Mouse (Mus musculus) forebrain, embryonic 14.5 days (tissue): ENCODE measurements around the gene Hoxa13. TPM values are rescaled to one million over a fixed set of nuclear protein-coding genes. Genes with fewer than 3 reads are reported as not detected.

ENCODE experiments used
- ATAC-seq: fragments of 200-750 bp; cut with Nextera tagmentation; 2 replicates; pipeline ENCODE4 v1.8.0; 2017; ENCODE audit warnings: mild to moderate bottlenecking, moderate library complexity
- DNase-seq: peaks from one replicate; pipeline ENCODE4 v3.0.0-alpha.2; 2015; ENCODE audit warnings: low spot score
- H3K27ac ChIP-seq: fragments of 300-500 bp; sonication (generic); 2 replicates; pipeline ENCODE4 v1.5.1; 2014; ENCODE audit warnings: low read depth, mild to moderate bottlenecking, control low read depth, low read length, moderate library complexity
- H3K27me3 ChIP-seq: fragments of 300-500 bp; sonication (generic); replicated peaks from 2 replicates; pipeline ENCODE4 v1.6.1; 2014; ENCODE audit warnings: low read length, control low read depth, mixed read lengths; ENCODE audit not compliant: control insufficient read depth, insufficient read depth
- H3K36me3 ChIP-seq: fragments of 300-500 bp; sonication (generic); 2 replicates; pipeline ENCODE4 v1.6.1; 2014; ENCODE audit warnings: low read length, control low read depth; ENCODE audit not compliant: control insufficient read depth, insufficient read depth
- H3K4me1 ChIP-seq: fragments of 300-500 bp; sonication (generic); 2 replicates; pipeline ENCODE4 v1.6.1; 2014; ENCODE audit warnings: antibody characterized with exemption, low read length, control low read depth; ENCODE audit not compliant: control insufficient read depth, insufficient read depth
- H3K4me2 ChIP-seq: fragments of 300-500 bp; sonication (generic); 2 replicates; pipeline ENCODE4 v1.6.1; 2014; ENCODE audit warnings: mild to moderate bottlenecking, control low read depth, low read length
- H3K4me3 ChIP-seq: fragments of 300-500 bp; sonication (generic); 2 replicates; pipeline ENCODE4 v1.5.1; 2014; ENCODE audit warnings: low read depth, low read length, control low read depth
- H3K9ac ChIP-seq: fragments of 300-500 bp; sonication (generic); 2 replicates; pipeline ENCODE4 v1.6.1; 2014; ENCODE audit warnings: mild to moderate bottlenecking, low read length, control low read depth, moderate library complexity
- H3K9me3 ChIP-seq: fragments of 300-500 bp; sonication (generic); replicated peaks from 2 replicates; pipeline ENCODE4 v1.6.1; 2016; ENCODE audit warnings: low read length, control low read depth, mixed read lengths; ENCODE audit not compliant: control insufficient read depth
- WGBS: fragments of 180-500 bp; shearing (Covaris S2); extraction: QIAGEN DNeasy Blood & Tissue Kit; methylation state at CpG from one replicate; pipeline ENCODE4 v1.1.7; 2014; 5-methylcytosine and 5-hydroxymethylcytosine counted together
- polyA plus RNA-seq: library from polyadenylated mRNA; unstranded; fragments of >200 nt; fragmentation: Nextera tagmentation; extraction: Ambion mirVana; gene quantifications from 2 replicates; pipeline ENCODE4 v1.2.1, GENCODE M21; 2014

The Hoxa13 gene
- polyA plus RNA-seq, 1 experiment from 2014 or later, result not detected

GRCm38 (mm10) chr6:52235267-52235666 lies 25.4 kb downstream of the Hoxa13 start:
- 30% methylated on average over 9 of the region's 9 CpGs for WGBS
- ATAC-seq, result no peak

GRCm38 (mm10) chr6:52234428-52235140 lies 26.1 kb downstream of the Hoxa13 start:
- Histone ChIP-seq H3K27me3 (peaks cover 92% of the 10 kb centered on the region), H3K27ac (no peak overlapping the region), H3K9ac (no peak overlapping the region), H3K4me2 (no peak overlapping the region), H3K4me1 (no peaks in the 10 kb centered on the region), H3K36me3 (no peaks in the 10 kb centered on the region), H3K9me3 (no peaks in the 10 kb centered on the region), H3K4me3 (no peak overlapping the region)
- under 1% methylated on average over 61 of the region's 68 CpGs for WGBS
- no peak for ATAC-seq
- no peak for DNase-seq

More at GRCm38 (mm10) chr6:52235267-52235666, 25.4 kb downstream of the Hoxa13 start:
- Histone ChIP-seq H3K9ac (no peak overlapping the region), H3K36me3 (no peaks in the 10 kb centered on the region), H3K27ac (no peak overlapping the region), H3K4me3 (no peak overlapping the region), H3K9me3 (no peaks in the 10 kb centered on the region), H3K4me1 (no peaks in the 10 kb centered on the region), H3K27me3 (peaks cover 93% of the 10 kb centered on the region), H3K4me2 (no peak overlapping the region)
- no peak for DNase-seq

GRCm38 (mm10) chr6:52233546-52234427 lies 26.9 kb downstream of the Hoxa13 start:
- ATAC-seq (no peak), DNase-seq (no peak)
- WGBS, result 1% methylated on average over 68 of the region's 70 CpGs

GRCm38 (mm10) chr6:52232984-52233545 lies 27.6 kb downstream of the Hoxa13 start:
- no peaks in the 10 kb centered on the region for H3K36me3 ChIP-seq
- no peak overlapping the region for H3K4me2 ChIP-seq
- H3K4me3 ChIP-seq, result no peak overlapping the region
- 2% methylated on average over 23 of the region's 23 CpGs for WGBS
- DNase-seq (no peak), ATAC-seq (no peak)
- no peak overlapping the region for H3K9ac ChIP-seq
- peaks cover 93% of the 10 kb centered on the region for H3K27me3 ChIP-seq
- H3K4me1 ChIP-seq, result no peaks in the 10 kb centered on the region
- H3K27ac ChIP-seq, result no peak overlapping the region
- H3K9me3 ChIP-seq, result no peaks in the 10 kb centered on the region

More at GRCm38 (mm10) chr6:52233546-52234427, 26.9 kb downstream of the Hoxa13 start:
- H3K4me1 ChIP-seq, result no peaks in the 10 kb centered on the region
- H3K4me2 ChIP-seq, result no peak overlapping the region
- H3K9ac ChIP-seq, result no peak overlapping the region
- H3K27ac ChIP-seq, result no peak overlapping the region
- peaks cover 94% of the 10 kb centered on the region for H3K27me3 ChIP-seq
- no peaks in the 10 kb centered on the region for H3K36me3 ChIP-seq
- no peaks in the 10 kb centered on the region for H3K9me3 ChIP-seq
- H3K4me3 ChIP-seq, result no peak overlapping the region

GRCm38 (mm10) chr6:52232568-52232965 lies 28.1 kb downstream of the Hoxa13 start:
- Histone ChIP-seq H3K4me2 (no peak overlapping the region), H3K27ac (no peak overlapping the region), H3K36me3 (no peaks in the 10 kb centered on the region), H3K9me3 (no peaks in the 10 kb centered on the region), H3K9ac (no peak overlapping the region), H3K4me3 (no peak overlapping the region), H3K27me3 (peaks cover 93% of the 10 kb centered on the region), H3K4me1 (no peaks in the 10 kb centered on the region)
- under 1% methylated on average over 18 of the region's 18 CpGs for WGBS
- ATAC-seq (no peak), DNase-seq (no peak)

- H3K27ac ChIP-seq, result no peak overlapping the region
- no peak for ATAC-seq
- DNase-seq, result no peak
- no peaks in the 10 kb centered on the region for H3K9me3 ChIP-seq
- WGBS, result under 1% methylated on average over 18 of the region's 18 CpGs
- no peak overlapping the region for H3K4me3 ChIP-seq
- no peaks in the 10 kb centered on the region for H3K4me1 ChIP-seq
- H3K4me2 ChIP-seq, result no peak overlapping the region
- no peak overlapping the region for H3K9ac ChIP-seq
- H3K27me3 ChIP-seq, result peaks cover 93% of the 10 kb centered on the region
- H3K36me3 ChIP-seq, result no peaks in the 10 kb centered on the region
These were observed 28.7 kb downstream of the Hoxa13 start for GRCm38 (mm10) chr6:52231885-52232567.

- no peak for ATAC-seq
These were observed 30.0 kb downstream of the Hoxa13 start, which contains the start of gene Hoxa9 for GRCm38 (mm10) chr6:52230516-52231165. Gene Hoxa9, minus strand, starts transcription at chr6:52231089.

More at GRCm38 (mm10) chr6:52230516-52231165, 30.0 kb downstream of the Hoxa13 start, which contains the start of gene Hoxa9:
- no peak for DNase-seq
- peaks cover 93% of the 10 kb centered on the region for H3K27me3 ChIP-seq
- no peaks in the 10 kb centered on the region for H3K9me3 ChIP-seq
- H3K9ac ChIP-seq, result no peak within 1 kb of the TSS
- H3K27ac ChIP-seq, result no peak within 1 kb of the TSS
- 1% methylated on average over 14 of the region's 36 CpGs for WGBS
- H3K4me2 ChIP-seq, result no peak within 1 kb of the TSS
- no peaks in the 10 kb centered on the region for H3K4me1 ChIP-seq
- H3K4me3 ChIP-seq, result no peak within 1 kb of the TSS
- no peaks in the 10 kb centered on the region for H3K36me3 ChIP-seq
